Mouse (Mus musculus) neural tube, embryonic 14.5 days (tissue): ENCODE measurements around the gene Slc37a2. TPM values are rescaled to one million over a fixed set of nuclear protein-coding genes. Genes with fewer than 3 reads are reported as not detected.

ENCODE experiments used
- ATAC-seq: fragments of 200-750 bp; cut with Nextera tagmentation; 2 replicates; pipeline ENCODE4 v1.8.0; 2017; ENCODE audit warnings: low read depth, mild to moderate bottlenecking, moderate TSS enrichment, moderate library complexity
- H3K27ac ChIP-seq: fragments of 300-500 bp; sonication (generic); 2 replicates; pipeline ENCODE4 v1.5.1; 2014; ENCODE audit warnings: low read depth, mild to moderate bottlenecking, control low read depth, low read length, moderate library complexity, mixed read lengths
- H3K27me3 ChIP-seq: fragments of 300-500 bp; sonication (generic); 2 replicates; pipeline ENCODE4 v1.6.1; 2014; ENCODE audit warnings: low read length; ENCODE audit not compliant: control insufficient read depth, insufficient read depth
- H3K36me3 ChIP-seq: fragments of 300-500 bp; sonication (generic); 2 replicates; pipeline ENCODE4 v1.6.1; 2014; ENCODE audit warnings: low read length, mixed read lengths; ENCODE audit not compliant: control insufficient read depth, insufficient read depth
- H3K4me1 ChIP-seq: fragments of 300-500 bp; sonication (generic); 2 replicates; pipeline ENCODE4 v1.6.1; 2014; ENCODE audit warnings: low read length; ENCODE audit not compliant: control insufficient read depth, insufficient read depth
- H3K4me2 ChIP-seq: fragments of 300-500 bp; sonication (generic); 2 replicates; pipeline ENCODE4 v1.6.1; 2014; ENCODE audit warnings: mild to moderate bottlenecking, low read depth, low read length, control low read depth
- H3K4me3 ChIP-seq: fragments of 300-500 bp; sonication (generic); 2 replicates; pipeline ENCODE4 v1.5.1; 2014; ENCODE audit warnings: low read depth, low read length, control low read depth, mixed read lengths
- H3K9ac ChIP-seq: fragments of 300-500 bp; sonication (generic); replicated peaks from 2 replicates; pipeline ENCODE4 v1.6.1; 2014; ENCODE audit warnings: low read depth, mild to moderate bottlenecking, control low read depth, low read length, mixed read lengths
- H3K9me3 ChIP-seq: fragments of 300-500 bp; sonication (generic); 2 replicates; pipeline ENCODE4 v1.6.1; 2016; ENCODE audit warnings: low read length; ENCODE audit not compliant: control insufficient read depth
- WGBS: fragments of 180-500 bp; shearing (Covaris S2); extraction: QIAGEN DNeasy Blood & Tissue Kit; methylation state at CpG from one replicate; pipeline ENCODE4 v1.1.7; 2014; 5-methylcytosine and 5-hydroxymethylcytosine counted together
- polyA plus RNA-seq: library from polyadenylated mRNA; unstranded; fragments of >200 nt; fragmentation: Nextera tagmentation; extraction: Ambion mirVana; gene quantifications from 2 replicates; pipeline ENCODE4 v1.2.1, GENCODE M21; 2014

The Slc37a2 gene
- polyA plus RNA-seq, 1 experiment from 2014 or later: 0.91 TPM

GRCm38 (mm10) chr9:37200414-37200813 lies 55.1 kb downstream of the Slc37a2 start:
- H3K9me3 ChIP-seq: no peaks in the 10 kb centered on the region

GRCm38 (mm10) chr9:37197067-37197466 lies 58.5 kb downstream of the Slc37a2 start:
- WGBS: 70% methylated on average over 4 of the region's 4 CpGs
- ATAC-seq: no peak
- no peaks in the 10 kb centered on the region for H3K4me1 ChIP-seq
- H3K4me2 ChIP-seq: no peak overlapping the region
- no peaks in the 10 kb centered on the region for H3K9me3 ChIP-seq
- H3K4me3 ChIP-seq: no peak overlapping the region
- H3K9ac ChIP-seq: no peak overlapping the region
- no peak overlapping the region for H3K27ac ChIP-seq
- H3K27me3 ChIP-seq: no peaks in the 10 kb centered on the region
- no peaks in the 10 kb centered on the region for H3K36me3 ChIP-seq

More at GRCm38 (mm10) chr9:37200414-37200813, 55.1 kb downstream of the Slc37a2 start:
- Histone ChIP-seq H3K4me2 (no peak overlapping the region), H3K4me3 (no peak overlapping the region), H3K4me1 (no peaks in the 10 kb centered on the region), H3K27me3 (no peaks in the 10 kb centered on the region), H3K9ac (no peak overlapping the region), H3K36me3 (no peaks in the 10 kb centered on the region), H3K27ac (no peak overlapping the region)
- ATAC-seq: no peak
- WGBS: 62% methylated on average over 5 of the region's 5 CpGs

GRCm38 (mm10) chr9:37188024-37188423 lies 67.5 kb downstream of the Slc37a2 start:
- 83% methylated on average over 3 of the region's 3 CpGs for WGBS
- ATAC-seq: no peak
- Histone ChIP-seq H3K4me1 (no peaks in the 10 kb centered on the region), H3K27me3 (no peaks in the 10 kb centered on the region), H3K9me3 (no peaks in the 10 kb centered on the region), H3K36me3 (no peaks in the 10 kb centered on the region), H3K4me3 (no peak overlapping the region), H3K27ac (no peak overlapping the region), H3K4me2 (no peak overlapping the region), H3K9ac (no peak overlapping the region)

GRCm38 (mm10) chr9:37187407-37187806 lies 68.1 kb downstream of the Slc37a2 start:
- ATAC-seq: no peak
- H3K27me3 ChIP-seq: no peaks in the 10 kb centered on the region
- no peak overlapping the region for H3K4me2 ChIP-seq
- H3K9ac ChIP-seq: no peak overlapping the region
- H3K36me3 ChIP-seq: no peaks in the 10 kb centered on the region
- no peak overlapping the region for H3K4me3 ChIP-seq
- H3K4me1 ChIP-seq: no peaks in the 10 kb centered on the region
- no peak overlapping the region for H3K27ac ChIP-seq
- no peaks in the 10 kb centered on the region for H3K9me3 ChIP-seq
- WGBS: 85% methylated on average over 5 of the region's 5 CpGs

GRCm38 (mm10) chr9:37183176-37183575 lies 72.4 kb downstream of the Slc37a2 start:
- H3K9me3 ChIP-seq: no peaks in the 10 kb centered on the region
- peaks cover 3% of the 10 kb centered on the region; the same call in 1 of the 2 replicates for H3K4me1 ChIP-seq
- H3K36me3 ChIP-seq: no peaks in the 10 kb centered on the region
- no peak overlapping the region for H3K4me2 ChIP-seq
- no peak overlapping the region for H3K4me3 ChIP-seq
- 77% methylated on average over 2 of the region's 2 CpGs for WGBS
- H3K27me3 ChIP-seq: no peaks in the 10 kb centered on the region
- H3K27ac ChIP-seq: no peak overlapping the region
- ATAC-seq: no peak
- no peak overlapping the region for H3K9ac ChIP-seq

GRCm38 (mm10) chr9:37181596-37181995 lies 73.9 kb downstream of the Slc37a2 start:
- no peak overlapping the region for H3K27ac ChIP-seq
- peaks cover 7% of the 10 kb centered on the region; the same call in 1 of the 2 replicates for H3K4me1 ChIP-seq
- no peaks in the 10 kb centered on the region for H3K27me3 ChIP-seq
- no peaks in the 10 kb centered on the region for H3K36me3 ChIP-seq
- H3K4me3 ChIP-seq: no peak overlapping the region
- H3K9ac ChIP-seq: no peak overlapping the region
- no peaks in the 10 kb centered on the region for H3K9me3 ChIP-seq
- no peak for ATAC-seq
- no peak overlapping the region for H3K4me2 ChIP-seq
- 68% methylated on average over 5 of the region's 5 CpGs for WGBS

GRCm38 (mm10) chr9:37179596-37179995 lies 75.9 kb downstream of the Slc37a2 start:
- H3K27me3 ChIP-seq: no peaks in the 10 kb centered on the region
- H3K9ac ChIP-seq: no peak overlapping the region
- H3K36me3 ChIP-seq: no peaks in the 10 kb centered on the region
- no peaks in the 10 kb centered on the region for H3K9me3 ChIP-seq
- H3K4me3 ChIP-seq: no peak overlapping the region
- WGBS: 94% methylated on average over 4 of the region's 4 CpGs
- H3K4me1 ChIP-seq: peaks cover 7% of the 10 kb centered on the region; the same call in 1 of the 2 replicates
- no peak overlapping the region for H3K4me2 ChIP-seq
- no peak overlapping the region for H3K27ac ChIP-seq
- no peak for ATAC-seq

GRCm38 (mm10) chr9:37178911-37179310 lies 76.6 kb downstream of the Slc37a2 start:
- ATAC-seq: peak; percentile 53; the same call in 1 of the 2 replicates

More at GRCm38 (mm10) chr9:37178911-37179310, 76.6 kb downstream of the Slc37a2 start:
- Histone ChIP-seq H3K27ac (no peak overlapping the region; the same call in 1 of the 2 replicates), H3K27me3 (no peaks in the 10 kb centered on the region), H3K36me3 (no peaks in the 10 kb centered on the region), H3K4me3 (no peak overlapping the region), H3K4me2 (no peak overlapping the region), H3K9ac (no peak overlapping the region), H3K4me1 (peaks cover 7% of the 10 kb centered on the region; the same call in 1 of the 2 replicates), H3K9me3 (no peaks in the 10 kb centered on the region)
- WGBS: 18% methylated on average over 4 of the region's 4 CpGs
